Mouse (Mus musculus): ENCODE data around the gene Samsn1. TPM values are rescaled to one million over a fixed set of nuclear protein-coding genes. Genes with fewer than 3 reads are reported as not detected.

The Samsn1 gene
- polyA plus RNA-seq, 1 experiment, result 6.4 TPM

DNA sequence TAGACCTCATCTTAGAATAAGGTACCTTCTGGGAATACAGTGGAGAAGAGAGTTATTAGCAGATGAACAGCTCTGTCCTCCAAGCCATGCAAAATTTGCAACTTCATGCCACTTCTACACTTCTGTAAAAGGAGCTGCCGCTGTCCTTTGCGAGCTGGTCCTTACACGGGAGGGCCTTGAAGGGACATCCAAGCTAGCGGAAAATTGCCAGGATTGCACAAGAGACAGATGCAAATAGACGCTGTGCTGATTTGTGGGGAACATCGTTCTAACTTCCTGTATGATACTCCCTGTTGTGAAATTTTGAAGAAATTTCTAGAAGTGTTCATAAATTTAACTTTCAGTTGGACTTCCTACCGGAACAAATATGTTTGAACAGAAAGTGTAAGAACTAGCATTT, 61.0 kb downstream of the Samsn1 start:
- no peak for DNase-seq (ENCODE audit: extremely low spot score in 1 of 2, low spot score in 1 of 2)

GRCm38 (mm10) chr16:75933357-75933756, 88.7 kb downstream of the Samsn1 start:
- no peak for DNase-seq (ENCODE audit: extremely low spot score in 1 of 2, low spot score in 1 of 2)

DNA sequence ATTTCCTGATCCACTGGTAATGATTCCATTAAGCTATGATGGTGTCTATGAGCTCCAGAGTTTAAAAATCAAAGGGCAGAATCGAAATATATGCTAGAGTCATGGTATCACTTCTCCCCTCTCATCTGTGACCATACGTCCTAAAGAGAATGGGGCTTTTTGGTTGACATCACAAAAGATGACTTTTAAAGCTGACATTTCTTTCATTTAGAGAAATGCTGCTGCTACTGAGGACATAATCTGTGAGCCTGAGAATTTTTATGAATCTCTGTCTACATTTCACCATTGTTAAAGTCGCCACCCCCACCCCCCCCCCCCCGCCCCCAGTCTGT, 91.9 kb downstream of the Samsn1 start:
- no peak for DNase-seq (ENCODE audit: extremely low spot score in 1 of 2, low spot score in 1 of 2)

- no peak for DNase-seq (ENCODE audit: extremely low spot score in 1 of 2, low spot score in 1 of 2)
Observed at GRCm38 (mm10) chr16:75929536-75930221, 92.4 kb downstream of the Samsn1 start.

- DNase-seq (ENCODE audit: extremely low spot score in 1 of 2, low spot score in 1 of 2), result no peak
Observed at GRCm38 (mm10) chr16:75926511-75926910, 95.6 kb downstream of the Samsn1 start.

DNA sequence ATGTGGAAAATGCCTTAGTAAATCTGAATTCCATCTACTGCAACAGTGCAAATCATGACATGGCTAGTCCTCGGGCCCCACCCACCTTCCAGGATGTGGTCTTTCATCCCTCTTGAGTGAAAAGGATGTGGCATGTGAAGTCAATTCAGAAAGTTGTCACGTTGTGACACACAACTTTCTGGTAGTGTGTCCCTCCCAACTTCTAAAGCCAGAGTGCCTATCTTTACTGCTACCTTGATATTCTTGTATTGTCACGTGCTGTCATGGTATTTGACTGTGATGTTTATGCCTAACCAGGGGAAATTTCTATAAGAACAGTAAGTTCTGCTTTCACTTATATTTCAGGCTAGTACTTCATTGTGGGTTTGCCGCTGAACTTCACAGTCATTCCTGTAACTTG, 101.2 kb downstream of the Samsn1 start:
- no peak for DNase-seq (ENCODE audit: extremely low spot score in 1 of 2, low spot score in 1 of 2)

GRCm38 (mm10) chr16:75919298-75919697, 102.8 kb downstream of the Samsn1 start:
- no peak for DNase-seq (ENCODE audit: extremely low spot score in 1 of 2, low spot score in 1 of 2)

GRCm38 (mm10) chr16:75917712-75918111, 104.4 kb downstream of the Samsn1 start:
- no peak for DNase-seq (ENCODE audit: extremely low spot score in 1 of 2, low spot score in 1 of 2)

DNA sequence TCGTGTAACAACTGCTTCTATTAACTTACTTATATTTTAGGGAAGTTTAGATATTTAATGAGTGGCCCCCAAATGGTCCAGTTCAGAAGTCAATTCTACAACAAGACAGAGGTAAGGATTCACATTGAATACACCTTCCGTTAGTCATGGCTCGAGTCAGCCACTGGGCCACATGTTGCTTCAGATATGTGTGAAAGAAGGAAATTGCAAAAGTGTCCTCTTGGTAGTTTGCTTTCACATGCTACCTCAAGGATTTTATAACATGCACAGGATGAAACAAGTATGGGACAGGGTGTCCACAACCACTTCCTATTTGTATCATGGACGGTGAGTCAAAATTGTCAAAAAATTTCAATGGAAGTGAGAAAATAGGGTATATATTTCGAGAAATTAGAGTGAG, 110.0 kb downstream of the Samsn1 start:
- no peak for DNase-seq (ENCODE audit: extremely low spot score in 1 of 2, low spot score in 1 of 2)

DNA sequence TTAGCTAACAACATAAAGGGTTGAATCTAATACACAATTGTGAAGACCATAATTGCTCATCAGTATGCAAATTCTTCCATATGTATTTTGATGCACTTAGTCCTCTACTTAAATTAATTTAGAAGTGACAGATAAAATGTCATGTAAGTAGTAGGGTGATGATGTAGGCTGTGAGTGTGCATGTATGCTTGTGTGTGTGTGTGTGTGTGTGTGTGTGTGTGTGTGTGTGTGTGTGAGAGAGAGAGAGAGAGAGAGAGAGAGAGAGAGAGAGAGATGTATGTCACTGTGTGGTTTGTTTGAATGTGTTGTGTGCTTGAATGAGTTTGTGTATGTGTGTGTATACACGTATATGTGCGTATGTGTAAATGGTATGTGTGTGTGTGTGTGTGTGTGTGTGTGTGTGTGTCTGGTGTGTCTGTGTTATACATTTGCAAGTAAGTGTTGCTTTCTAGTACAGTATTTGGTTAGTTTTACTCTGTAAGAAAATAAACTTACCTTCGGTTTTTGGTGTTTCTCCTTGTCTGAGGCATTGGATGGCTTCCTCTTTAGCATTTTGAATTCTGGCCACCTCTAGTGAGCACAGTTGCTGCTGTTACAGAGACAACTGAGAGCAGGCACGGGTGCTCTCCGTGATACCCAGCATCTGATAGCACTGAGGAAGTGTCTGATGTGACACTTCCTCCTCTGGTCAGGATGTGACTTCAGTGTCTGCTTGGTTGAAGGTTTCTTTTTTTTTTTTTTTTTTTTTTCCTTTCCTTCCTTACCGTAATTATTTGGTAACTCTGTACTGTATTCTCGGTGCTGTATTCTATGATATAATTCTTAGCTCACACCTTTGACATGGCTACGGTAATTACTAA, 113.2 kb downstream of the Samsn1 start:
- DNase-seq (ENCODE audit: extremely low spot score in 1 of 2, low spot score in 1 of 2), result peak; percentile 2 to 5

GRCm38 (mm10) chr16:75906790-75907189, 115.3 kb downstream of the Samsn1 start:
- DNase-seq (ENCODE audit: extremely low spot score in 1 of 2, low spot score in 1 of 2), result no peak

DNA sequence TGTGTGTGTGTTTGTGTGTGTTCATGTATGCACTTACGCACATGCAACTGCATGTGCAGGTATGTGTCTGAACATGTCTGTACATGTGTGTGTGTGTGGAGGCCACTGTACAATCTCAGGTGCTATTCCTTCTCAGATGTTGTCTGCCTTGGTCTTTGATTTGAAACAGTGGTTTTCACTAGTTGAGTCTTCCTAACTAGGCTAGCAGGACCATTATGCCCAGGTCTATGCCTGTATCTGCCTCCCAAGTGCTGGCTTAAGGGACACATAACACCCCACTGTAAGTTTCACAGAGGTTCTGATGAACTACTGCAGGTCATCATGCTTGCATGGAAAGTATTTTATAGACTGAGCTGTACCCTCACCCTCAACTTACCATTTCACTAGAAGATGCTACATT, 115.8 kb downstream of the Samsn1 start:
- DNase-seq (ENCODE audit: extremely low spot score in 1 of 2, low spot score in 1 of 2), result no peak

DNA sequence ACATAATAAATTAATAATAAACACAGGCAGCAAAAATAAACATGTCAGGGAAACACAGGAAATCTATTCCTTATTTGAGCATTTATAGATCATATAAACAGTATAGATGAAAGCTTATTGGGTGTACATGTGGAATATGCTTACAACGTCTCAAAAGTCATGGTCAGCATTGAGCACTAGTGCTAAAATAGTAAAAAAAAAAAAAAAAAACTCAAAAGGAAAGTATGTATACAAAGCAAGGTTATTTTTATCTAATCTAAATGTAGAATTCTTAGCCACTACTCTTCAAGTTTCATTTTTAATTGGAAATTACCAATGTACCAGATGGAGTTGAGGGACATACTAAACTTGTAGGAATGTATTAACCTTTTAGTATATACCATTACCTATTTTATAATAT, 116.8 kb downstream of the Samsn1 start:
- no peak for DNase-seq (ENCODE audit: extremely low spot score in 1 of 2, low spot score in 1 of 2)

DNA sequence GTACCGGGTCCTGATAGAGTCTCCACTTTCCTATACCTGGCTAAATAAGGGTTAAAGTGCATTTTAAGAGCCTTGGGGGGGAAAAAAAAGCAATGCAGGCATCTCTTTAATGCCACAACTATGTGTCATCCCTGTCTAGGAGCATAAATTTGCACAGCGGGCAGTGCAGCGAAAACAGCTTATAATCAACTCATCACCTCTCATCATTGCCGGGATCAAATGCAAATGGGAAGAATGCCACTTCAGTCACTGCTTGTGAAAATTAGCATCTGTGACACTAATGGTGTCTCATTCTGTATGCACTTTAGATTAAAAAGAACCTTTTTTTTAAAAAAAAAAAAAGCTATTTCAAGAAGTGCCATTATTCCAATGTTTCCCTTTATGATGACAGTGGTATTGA, 118.0 kb downstream of the Samsn1 start:
- DNase-seq (ENCODE audit: extremely low spot score in 1 of 2, low spot score in 1 of 2), result no peak

DNA sequence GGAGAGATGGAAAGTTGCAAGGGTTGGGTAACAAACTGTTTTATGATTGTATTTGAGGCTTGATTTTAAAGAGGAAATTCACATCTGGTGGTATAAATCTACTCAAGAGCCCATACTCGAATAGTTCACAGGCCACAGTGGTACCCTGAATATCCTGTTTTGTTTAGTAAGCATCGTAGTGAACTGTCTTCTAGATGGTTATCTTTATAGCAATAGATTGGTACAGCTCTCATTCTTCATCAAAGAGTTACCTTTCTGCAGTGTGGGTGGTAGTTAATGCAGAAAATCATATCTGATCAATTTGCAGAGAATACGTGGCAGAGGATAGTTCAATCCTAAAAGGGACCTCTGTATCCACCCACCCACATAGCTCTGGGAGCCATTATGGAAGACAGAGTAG, 119.1 kb downstream of the Samsn1 start:
- no peak for DNase-seq (ENCODE audit: extremely low spot score in 1 of 2, low spot score in 1 of 2)

- DNase-seq (ENCODE audit: extremely low spot score in 1 of 2, low spot score in 1 of 2), result no peak
Observed at GRCm38 (mm10) chr16:75899885-75900620, 122.0 kb downstream of the Samsn1 start.

DNA sequence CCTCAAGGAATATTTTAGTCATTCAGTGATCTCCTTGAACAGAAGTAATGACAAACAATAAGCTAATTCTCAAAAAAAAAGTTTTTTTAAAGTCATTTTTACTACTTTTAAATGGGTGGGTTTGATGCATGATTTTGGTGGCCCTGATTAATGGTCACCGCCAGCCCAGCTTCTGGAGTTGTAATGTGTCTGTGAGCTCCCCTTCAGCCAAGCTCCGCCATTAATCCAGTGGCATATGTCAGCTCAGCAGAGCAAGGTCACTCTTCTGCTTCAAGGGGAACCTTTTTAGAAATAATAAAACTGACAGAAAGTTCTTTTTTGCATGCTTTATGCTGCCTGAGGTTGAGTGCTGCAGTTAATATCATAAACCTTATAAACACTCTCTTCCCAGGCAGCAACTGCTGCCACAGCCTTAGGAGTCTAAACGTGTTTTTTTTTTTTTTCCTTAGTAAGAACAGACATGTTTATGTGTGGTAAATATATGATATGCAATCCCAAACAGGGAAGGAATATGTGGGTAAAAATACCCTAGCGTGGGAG, 124.2 kb downstream of the Samsn1 start:
- DNase-seq (ENCODE audit: extremely low spot score in 1 of 2, low spot score in 1 of 2), result no peak

DNA sequence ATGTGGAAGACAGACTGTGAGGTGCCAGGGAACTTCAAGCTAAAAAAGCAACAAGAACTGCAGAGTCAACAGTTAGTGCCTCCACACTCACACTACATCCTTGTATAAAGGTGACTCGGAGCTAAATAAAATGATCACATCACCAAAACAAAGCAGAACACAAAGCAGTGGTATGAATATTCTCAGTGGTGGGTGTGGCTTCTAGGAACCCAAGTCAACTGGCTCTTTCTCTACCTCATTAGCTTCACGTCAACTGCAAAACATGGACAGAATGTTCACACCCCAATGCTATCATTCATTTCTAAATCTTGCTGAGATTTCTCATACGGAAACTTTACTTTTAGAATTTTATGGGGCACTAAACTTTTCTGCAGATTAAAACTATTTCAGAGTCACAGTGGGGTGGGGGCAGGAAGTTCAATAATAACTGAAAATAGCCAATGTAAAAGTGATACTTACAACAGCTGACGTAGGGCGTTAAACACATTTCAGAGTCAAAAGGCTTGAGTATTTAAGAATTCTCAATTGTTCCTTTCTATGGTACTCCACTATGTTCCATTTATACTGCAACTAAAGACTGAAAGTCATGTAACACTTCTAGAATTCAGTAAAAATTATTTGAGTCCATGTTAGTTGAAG, 127.7 kb downstream of the Samsn1 start:
- peak in 1 of 2 experiments; percentile 5 for DNase-seq (ENCODE audit: extremely low spot score in 1 of 2, low spot score in 1 of 2)

DNA sequence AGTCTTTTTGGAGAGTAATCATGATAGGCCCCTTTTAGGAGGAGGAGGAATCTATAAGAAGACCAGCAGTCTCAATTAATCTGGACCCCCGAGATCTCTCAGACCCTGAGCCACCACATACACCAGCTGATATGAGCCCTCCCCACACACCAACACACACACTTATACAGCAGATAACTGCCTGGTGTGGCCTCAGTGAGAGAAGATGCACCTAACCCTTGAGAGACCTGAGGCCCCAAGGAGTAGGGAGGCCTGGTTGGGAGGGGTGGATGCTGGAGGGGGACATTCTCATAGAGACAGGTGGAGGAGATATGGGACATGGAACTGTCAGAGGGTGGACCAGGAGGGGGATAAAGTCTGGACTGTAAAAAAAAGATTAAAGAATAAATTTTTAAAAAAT, 128.6 kb downstream of the Samsn1 start:
- no peak for DNase-seq (ENCODE audit: extremely low spot score in 1 of 2, low spot score in 1 of 2)

- DNase-seq (ENCODE audit: extremely low spot score in 1 of 2, low spot score in 1 of 2), result no peak
Observed at GRCm38 (mm10) chr16:75889081-75889646, 132.9 kb downstream of the Samsn1 start.
